7 mouse cellular contexts compared by ENCODE assay signal in the genomic region with DNA sequence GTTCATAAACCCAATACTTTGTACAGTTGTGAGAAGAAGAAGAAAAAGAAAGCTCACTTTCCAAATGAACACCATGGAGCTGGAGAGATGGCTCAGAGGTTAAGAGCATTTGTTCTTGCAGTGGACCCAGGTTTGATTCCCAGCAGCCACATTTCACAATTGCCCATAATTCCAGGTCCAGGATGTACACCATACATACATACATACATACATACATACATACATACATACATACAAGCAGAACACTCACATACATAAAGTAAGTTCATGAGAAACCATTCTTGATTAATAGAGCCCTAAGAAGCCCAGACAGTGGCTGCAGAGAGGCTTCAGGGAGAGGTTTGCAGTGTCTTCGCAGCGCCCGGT. TPM values are rescaled to one million over a fixed set of nuclear protein-coding genes. Genes with fewer than 3 reads are reported as not detected.
DNase-seq lines count a peak whose midpoint lies in the region; ATAC-seq lines count a peak whose summit lies in the region.

No protein-coding gene starts in this region.

- H3K4me1 ChIP-seq in lung, embryonic 15.5 days, result no peaks in the 10 kb centered on the region; the same call in 1 of the 2 replicates
- H3K4me1 ChIP-seq in forebrain, embryonic 10.5 days, result peaks cover 14% of the 10 kb centered on the region
- H3K4me1 ChIP-seq in limb, embryonic 13.5 days, result peaks cover 8% of the 10 kb centered on the region
- peaks cover 5% of the 10 kb centered on the region for H3K4me1 ChIP-seq in stomach, embryonic 14.5 days (ENCODE audit: control insufficient read depth, insufficient read depth, low read length)

- WGBS in lung, embryonic 15.5 days, result 0% methylated on average over 3 of the region's 3 CpGs
- 0% methylated on average over 3 of the region's 3 CpGs for WGBS in forebrain, embryonic 10.5 days
- WGBS in limb, embryonic 13.5 days, result 4% methylated on average over 3 of the region's 3 CpGs
- 2% methylated on average over 3 of the region's 3 CpGs for WGBS in stomach, embryonic 14.5 days

- no peak for DNase-seq in lung, postnatal 14 days
- no peak for DNase-seq in forebrain, embryonic 10.5 days (ENCODE audit: extremely low spot score, low spot score)
- no peak for DNase-seq in adrenal gland, postnatal 4 days (ENCODE audit: low spot score in 2 of 2)
- DNase-seq in layer of hippocampus, adult 9-11 months, result no peak

- H3K27ac ChIP-seq in lung, embryonic 15.5 days, result peak overlapping the region; percentile 81
- peak overlapping the region; percentile 92 for H3K27ac ChIP-seq in forebrain, embryonic 10.5 days
- H3K27ac ChIP-seq in limb, embryonic 13.5 days, result peak overlapping the region; percentile 79
- peak overlapping the region; percentile 83 for H3K27ac ChIP-seq in stomach, embryonic 14.5 days (ENCODE audit: low read length)

- no peaks in the 10 kb centered on the region for H3K9me3 ChIP-seq in lung, embryonic 15.5 days
- H3K9me3 ChIP-seq in forebrain, embryonic 10.5 days, result no peaks in the 10 kb centered on the region
- H3K9me3 ChIP-seq in limb, embryonic 13.5 days, result no peaks in the 10 kb centered on the region
- H3K9me3 ChIP-seq in stomach, embryonic 14.5 days (ENCODE audit: control insufficient read depth, low read depth, low read length), result no peaks in the 10 kb centered on the region

- peak overlapping the region; percentile 74 for H3K4me2 ChIP-seq in lung, embryonic 15.5 days
- H3K4me2 ChIP-seq in limb, embryonic 13.5 days (replicated peaks), result peak overlapping the region; percentile 65
- H3K4me2 ChIP-seq in stomach, embryonic 14.5 days (replicated peaks; ENCODE audit: low read depth, low read length), result peak overlapping the region; percentile 48

- peak overlapping the region; percentile 79 for H3K9ac ChIP-seq in lung, embryonic 15.5 days
- peak overlapping the region; percentile 86 for H3K9ac ChIP-seq in limb, embryonic 13.5 days
- H3K9ac ChIP-seq in stomach, embryonic 14.5 days (replicated peaks; ENCODE audit: low read depth, low read length), result peak overlapping the region; percentile 72

- H3K27me3 ChIP-seq in lung, embryonic 15.5 days, result no peaks in the 10 kb centered on the region
- no peaks in the 10 kb centered on the region for H3K27me3 ChIP-seq in forebrain, embryonic 10.5 days (ENCODE audit: poor library complexity, severe bottlenecking)
- no peaks in the 10 kb centered on the region for H3K27me3 ChIP-seq in limb, embryonic 13.5 days
- H3K27me3 ChIP-seq in stomach, embryonic 14.5 days (ENCODE audit: control insufficient read depth, insufficient read depth, low read length), result no peaks in the 10 kb centered on the region

- no peak for ATAC-seq in lung, embryonic 15.5 days (ENCODE audit: borderline replicate concordance, extremely low read depth, low FRiP score, low TSS enrichment)
- ATAC-seq in limb, embryonic 13.5 days (ENCODE audit: low FRiP score, low read depth), result 0 out of 2 replicates have a peak, but pooled peaks have one; percentile 16
- no peak for ATAC-seq in stomach, embryonic 14.5 days (ENCODE audit: insufficient number of reproducible peaks, insufficient read depth, low FRiP score, low read depth)

- H3K36me3 ChIP-seq in lung, embryonic 15.5 days, result no peaks in the 10 kb centered on the region
- no peaks in the 10 kb centered on the region for H3K36me3 ChIP-seq in forebrain, embryonic 10.5 days (replicated peaks)
- no peaks in the 10 kb centered on the region for H3K36me3 ChIP-seq in limb, embryonic 13.5 days
- H3K36me3 ChIP-seq in stomach, embryonic 14.5 days (ENCODE audit: control insufficient read depth, insufficient read depth, low read length), result no peaks in the 10 kb centered on the region

- H3K4me3 ChIP-seq in lung, embryonic 15.5 days, result peak overlapping the region; percentile 67
- peak overlapping the region; percentile 84 for H3K4me3 ChIP-seq in forebrain, embryonic 10.5 days
- H3K4me3 ChIP-seq in limb, embryonic 13.5 days, result peak overlapping the region; percentile 71
- H3K4me3 ChIP-seq in stomach, embryonic 14.5 days (ENCODE audit: low read depth, low read length), result peak overlapping the region; percentile 71

RNA-seq across cellular contexts. Expression of a gene that starts 0.4 kb away (rescaled TPM):
- 5.9 and 6.8 TPM in 2 replicates for polyA plus RNA-seq in lung, embryonic 15.5 days (2015; fragmentation: Nextera tagmentation; extraction: Ambion mirVana)
- polyA plus RNA-seq in forebrain, embryonic 10.5 days (2016; fragmentation: Nextera tagmentation; extraction: Ambion mirVana), result 2.6 and 3.3 TPM in 2 replicates
- polyA plus RNA-seq in limb, embryonic 13.5 days (2015; fragmentation: Nextera tagmentation; extraction: Ambion mirVana), result 6.5 and 9.6 TPM in 2 replicates
- polyA plus RNA-seq in stomach, embryonic 14.5 days (2014; fragmentation: Nextera tagmentation; extraction: Ambion mirVana), result 7.8 and 8.2 TPM in 2 replicates
- total RNA-seq in adrenal gland, postnatal 4 days (2021), result 10 to 100 TPM; 12.6 to 12.8 TPM

RNA-seq across cellular contexts. Expression of a gene that starts 13.4 kb away (rescaled TPM):
- polyA plus RNA-seq in lung, embryonic 15.5 days (2015; fragmentation: Nextera tagmentation; extraction: Ambion mirVana), result 33.5 and 36.3 TPM in 2 replicates
- 37.5 and 38.2 TPM in 2 replicates for polyA plus RNA-seq in forebrain, embryonic 10.5 days (2016; fragmentation: Nextera tagmentation; extraction: Ambion mirVana)
- polyA plus RNA-seq in limb, embryonic 13.5 days (2015; fragmentation: Nextera tagmentation; extraction: Ambion mirVana), result 26.5 and 29.8 TPM in 2 replicates
- polyA plus RNA-seq in stomach, embryonic 14.5 days (2014; fragmentation: Nextera tagmentation; extraction: Ambion mirVana), result 33.0 and 35.0 TPM in 2 replicates
- total RNA-seq in adrenal gland, postnatal 4 days (2021), result 1 to 10 TPM; 9.7 TPM

RNA-seq across cellular contexts. Expression of a gene that starts 37.3 kb away (rescaled TPM):
- polyA plus RNA-seq in lung, embryonic 15.5 days (2015; fragmentation: Nextera tagmentation; extraction: Ambion mirVana), result 30.5 and 34.4 TPM in 2 replicates
- polyA plus RNA-seq in forebrain, embryonic 10.5 days (2016; fragmentation: Nextera tagmentation; extraction: Ambion mirVana), result 51.8 and 59.4 TPM in 2 replicates
- polyA plus RNA-seq in limb, embryonic 13.5 days (2015; fragmentation: Nextera tagmentation; extraction: Ambion mirVana), result 31.8 and 32.1 TPM in 2 replicates
- polyA plus RNA-seq in stomach, embryonic 14.5 days (2014; fragmentation: Nextera tagmentation; extraction: Ambion mirVana), result 24.5 and 27.1 TPM in 2 replicates
- total RNA-seq in adrenal gland, postnatal 4 days (2021), result 1 to 10 TPM; 8.5 to 9.2 TPM

RNA-seq across cellular contexts. Expression of a gene that starts 43.2 kb away (rescaled TPM):
- 10.3 and 10.5 TPM in 2 replicates for polyA plus RNA-seq in lung, embryonic 15.5 days (2015; fragmentation: Nextera tagmentation; extraction: Ambion mirVana)
- 16.3 and 19.0 TPM in 2 replicates for polyA plus RNA-seq in forebrain, embryonic 10.5 days (2016; fragmentation: Nextera tagmentation; extraction: Ambion mirVana)
- 10.4 and 11.4 TPM in 2 replicates for polyA plus RNA-seq in limb, embryonic 13.5 days (2015; fragmentation: Nextera tagmentation; extraction: Ambion mirVana)
- 9.2 and 9.4 TPM in 2 replicates for polyA plus RNA-seq in stomach, embryonic 14.5 days (2014; fragmentation: Nextera tagmentation; extraction: Ambion mirVana)
- total RNA-seq in adrenal gland, postnatal 4 days (2021), result 1 to 10 TPM; 1.9 to 2.0 TPM

RNA-seq across cellular contexts. Expression of a gene that starts 44.5 kb away (rescaled TPM):
- polyA plus RNA-seq in lung, embryonic 15.5 days (2015; fragmentation: Nextera tagmentation; extraction: Ambion mirVana), result 35.0 and 35.5 TPM in 2 replicates
- 62.2 and 67.8 TPM in 2 replicates for polyA plus RNA-seq in forebrain, embryonic 10.5 days (2016; fragmentation: Nextera tagmentation; extraction: Ambion mirVana)
- 38.7 and 40.4 TPM in 2 replicates for polyA plus RNA-seq in limb, embryonic 13.5 days (2015; fragmentation: Nextera tagmentation; extraction: Ambion mirVana)
- 24.3 and 29.6 TPM in 2 replicates for polyA plus RNA-seq in stomach, embryonic 14.5 days (2014; fragmentation: Nextera tagmentation; extraction: Ambion mirVana)
- 1 to 10 TPM; 7.2 to 9.2 TPM for total RNA-seq in adrenal gland, postnatal 4 days (2021)
